Mouse (Mus musculus) ES-Bruce4 (cell line): ENCODE data around the gene Myo1a.

Source experiments
- EP300 ChIP-seq: IDR thresholded peaks from 2 replicates; pipeline ENCODE4 v1.6.1; 2011; ENCODE audit warnings: low read depth, low read length; ENCODE audit not compliant: insufficient read depth
- POLR2A ChIP-seq: IDR thresholded peaks from one replicate; pipeline ENCODE4 v1.8.1; 2011; ENCODE audit warnings: low read length; ENCODE audit not compliant: insufficient read depth

DNA sequence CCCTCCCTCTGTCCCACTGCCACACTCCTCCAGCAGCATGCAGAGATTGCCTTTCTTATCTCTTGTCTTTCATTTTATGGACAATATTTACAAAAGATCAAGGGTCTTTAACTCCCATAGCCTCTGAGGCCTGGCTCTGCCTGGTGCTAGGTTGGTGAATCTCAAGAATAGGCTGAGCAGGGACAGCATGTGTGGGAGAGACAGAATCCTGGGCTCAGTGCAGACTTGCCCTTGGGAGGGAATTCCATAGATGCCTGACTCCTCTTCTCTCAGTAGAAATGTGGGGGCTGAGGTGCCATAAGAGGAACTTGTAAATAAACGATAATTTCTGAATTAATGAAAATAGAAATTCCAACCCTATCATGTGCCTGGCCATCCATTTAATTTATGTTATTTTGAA is 61.6 kb downstream of the Myo1a start:
- no peak for TF ChIP-seq POLR2A
- TF ChIP-seq EP300 = no peak
